Mouse (Mus musculus) heart, embryonic 15.5 days (tissue): Measurements from ENCODE around the gene Mymk. TPM values are rescaled to one million over a fixed set of nuclear protein-coding genes. Genes with fewer than 3 reads are reported as not detected.

ENCODE experiments used
- ATAC-seq: fragments of 200-750 bp; cut with Nextera tagmentation; replicated peaks from 2 replicates; pipeline ENCODE4 v1.8.0; 2017; ENCODE audit warnings: low read depth, moderate TSS enrichment; ENCODE audit not compliant: insufficient number of reproducible peaks, insufficient read depth, low FRiP score
- H3K27ac ChIP-seq: fragments of 300-500 bp; sonication (generic); 2 replicates; pipeline ENCODE4 v1.5.1; 2015; ENCODE audit warnings: mild to moderate bottlenecking, inconsistent platforms
- H3K27me3 ChIP-seq: fragments of 300-500 bp; sonication (generic); 2 replicates; pipeline ENCODE4 v1.6.1; 2015; ENCODE audit warnings: inconsistent platforms
- H3K36me3 ChIP-seq: fragments of 300-500 bp; sonication (generic); 2 replicates; pipeline ENCODE4 v1.6.1; 2015; ENCODE audit warnings: mild to moderate bottlenecking, inconsistent platforms
- H3K4me1 ChIP-seq: fragments of 300-500 bp; sonication (generic); replicated peaks from 2 replicates; pipeline ENCODE4 v1.6.1; 2015; ENCODE audit warnings: inconsistent platforms
- H3K4me2 ChIP-seq: fragments of 300-500 bp; sonication (generic); 2 replicates; pipeline ENCODE4 v1.6.1; 2015; ENCODE audit warnings: inconsistent platforms, mild to moderate bottlenecking, moderate library complexity
- H3K4me3 ChIP-seq: fragments of 300-500 bp; sonication (generic); 2 replicates; pipeline ENCODE4 v1.5.1; 2015; ENCODE audit warnings: mild to moderate bottlenecking, inconsistent platforms
- H3K9ac ChIP-seq: fragments of 300-500 bp; sonication (generic); 2 replicates; pipeline ENCODE4 v1.6.1; 2015; ENCODE audit warnings: mild to moderate bottlenecking, inconsistent platforms
- H3K9me3 ChIP-seq: fragments of 300-500 bp; sonication (generic); replicated peaks from 2 replicates; pipeline ENCODE4 v1.6.1; 2016; ENCODE audit warnings: inconsistent platforms
- WGBS: fragments of 180-500 bp; shearing (Covaris S2); methylation state at CpG from one replicate; pipeline ENCODE4 v1.1.7; 2015; ENCODE audit warnings: mixed read lengths; 5-methylcytosine and 5-hydroxymethylcytosine counted together
- polyA plus RNA-seq: library from polyadenylated mRNA; unstranded; fragments of >200 nt; fragmentation: Nextera tagmentation; extraction: Ambion mirVana; gene quantifications from 2 replicates; pipeline ENCODE4 v1.2.1, GENCODE M21; 2015

The Mymk gene
- polyA plus RNA-seq, 1 experiment from 2014 or later: 0.18 TPM

DNA sequence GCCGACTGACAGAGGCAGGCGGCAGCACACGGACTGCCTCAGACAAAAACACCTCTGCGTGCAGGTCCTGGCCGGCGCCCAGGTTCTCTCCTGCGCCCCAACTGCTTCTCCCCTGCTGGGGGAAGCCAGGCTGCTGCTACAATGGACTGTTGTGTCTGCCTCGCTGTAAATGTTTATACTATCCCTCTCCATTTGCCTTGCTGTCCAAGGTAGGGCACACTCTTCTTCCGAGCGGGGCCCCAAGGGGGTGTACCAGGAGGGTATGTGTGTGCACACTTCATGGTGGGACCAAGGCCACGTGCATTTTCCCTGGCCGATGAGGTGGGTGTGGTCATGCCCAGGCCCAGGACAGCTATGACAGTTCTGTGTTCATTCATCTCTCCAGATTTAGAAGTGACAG lies 13.2 kb downstream of the Mymk start:
- Histone ChIP-seq H3K27ac (no peak overlapping the region), H3K9me3 (no peaks in the 10 kb centered on the region), H3K9ac (no peak overlapping the region), H3K36me3 (no peaks in the 10 kb centered on the region), H3K27me3 (no peaks in the 10 kb centered on the region), H3K4me1 (peaks cover 30% of the 10 kb centered on the region), H3K4me2 (no peak overlapping the region), H3K4me3 (no peak overlapping the region)
- 42% methylated on average over 12 of the region's 12 CpGs for WGBS
- ATAC-seq: peak; percentile 34; the same call in 1 of the 2 replicates

DNA sequence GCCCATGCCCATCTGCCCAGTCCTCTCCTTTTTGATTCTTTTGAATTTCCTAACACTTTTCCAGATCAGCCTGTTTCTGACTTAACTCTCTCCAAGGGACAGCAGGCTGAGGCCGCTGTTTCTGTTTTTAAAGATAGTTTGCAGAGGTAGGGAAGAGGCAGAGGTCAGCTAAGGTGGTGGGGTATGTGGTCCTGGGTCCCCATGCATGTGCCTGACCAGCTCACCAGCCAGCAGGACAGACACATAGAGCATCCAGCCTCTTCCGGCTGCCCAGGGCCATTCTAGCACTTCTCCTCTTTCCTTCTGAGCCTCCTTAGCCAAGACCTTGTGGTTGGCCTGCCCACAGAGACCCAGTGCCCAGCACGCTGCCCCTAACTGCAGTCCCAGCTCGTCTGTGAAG lies 13.7 kb downstream of the Mymk start:
- peaks cover 30% of the 10 kb centered on the region for H3K4me1 ChIP-seq
- H3K9me3 ChIP-seq: no peaks in the 10 kb centered on the region
- ATAC-seq: no peak
- no peaks in the 10 kb centered on the region for H3K27me3 ChIP-seq
- H3K4me2 ChIP-seq: no peak overlapping the region
- H3K27ac ChIP-seq: no peak overlapping the region
- no peak overlapping the region for H3K9ac ChIP-seq
- no peaks in the 10 kb centered on the region for H3K36me3 ChIP-seq
- no peak overlapping the region for H3K4me3 ChIP-seq
- 61% methylated on average over 4 of the region's 4 CpGs for WGBS

DNA sequence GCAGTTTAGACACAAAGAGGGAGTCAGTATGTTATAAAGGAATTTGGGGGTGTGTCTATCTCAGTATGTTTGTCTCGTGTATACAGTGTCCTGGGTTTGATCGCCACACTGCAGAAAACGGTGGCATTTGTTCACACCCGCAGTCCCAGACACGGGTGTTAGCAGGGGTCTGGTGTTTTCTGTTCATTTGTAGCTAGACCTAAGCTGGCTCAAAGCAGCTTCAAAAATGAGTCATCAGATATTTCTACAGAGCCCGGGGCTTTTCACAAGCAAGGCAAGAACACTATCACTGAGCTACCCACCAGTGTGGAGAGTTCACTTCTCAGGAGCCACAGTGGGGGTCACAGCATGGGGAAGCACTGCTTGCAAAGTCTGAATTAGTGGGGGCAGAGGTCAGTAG lies 22.6 kb downstream of the Mymk start:
- Histone ChIP-seq H3K27ac (no peak overlapping the region), H3K27me3 (no peaks in the 10 kb centered on the region), H3K36me3 (no peaks in the 10 kb centered on the region), H3K9ac (no peak overlapping the region), H3K4me1 (no peaks in the 10 kb centered on the region), H3K4me3 (no peak overlapping the region), H3K9me3 (no peaks in the 10 kb centered on the region), H3K4me2 (no peak overlapping the region)
- WGBS: 68% methylated on average over 6 of the region's 6 CpGs
- ATAC-seq: no peak

DNA sequence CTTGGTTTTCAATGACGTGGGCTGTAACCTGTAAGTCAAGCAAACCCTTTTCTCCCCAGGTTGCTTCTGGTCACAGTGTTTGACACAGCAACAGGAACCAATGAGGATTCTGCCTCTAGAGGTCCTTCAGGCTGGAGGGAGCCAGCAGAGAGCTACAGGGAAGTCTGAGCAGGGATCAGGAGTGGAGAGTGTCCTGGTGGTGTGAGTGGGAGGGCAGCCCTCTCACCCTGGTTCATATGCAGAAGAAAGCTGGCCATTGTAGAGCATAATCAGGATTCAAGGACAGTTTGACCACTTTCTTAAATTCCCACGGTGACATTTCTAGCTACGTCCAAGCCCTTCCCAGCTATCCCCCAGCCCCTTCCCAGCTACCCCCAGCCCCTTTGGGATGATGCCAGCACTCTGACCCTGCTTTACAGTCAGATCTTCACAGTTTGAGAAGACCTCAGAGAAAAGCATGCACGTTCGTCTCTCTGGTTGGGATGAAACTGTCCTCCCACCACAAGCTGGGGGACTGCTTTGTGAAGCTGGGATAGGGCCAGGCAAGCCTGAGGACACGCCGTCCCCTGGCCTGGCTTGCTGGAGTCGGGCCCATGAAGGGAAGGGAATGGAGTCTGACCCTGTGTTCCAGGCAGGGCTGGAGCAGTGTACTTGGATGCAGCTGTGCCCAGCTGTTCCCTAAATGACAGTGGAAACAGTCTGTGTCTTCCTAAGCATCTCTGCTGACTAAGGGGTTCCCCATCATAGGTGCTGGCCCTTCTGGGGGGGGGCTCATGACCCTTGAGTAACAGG lies 25.8 kb downstream of the Mymk start:
- H3K4me3 ChIP-seq: no peak overlapping the region
- no peak overlapping the region for H3K27ac ChIP-seq
- H3K9ac ChIP-seq: no peak overlapping the region
- H3K36me3 ChIP-seq: no peaks in the 10 kb centered on the region
- 57% methylated on average over 8 of the region's 8 CpGs for WGBS
- no peaks in the 10 kb centered on the region for H3K9me3 ChIP-seq
- no peaks in the 10 kb centered on the region for H3K27me3 ChIP-seq
- no peak for ATAC-seq
- peaks cover 10% of the 10 kb centered on the region for H3K4me1 ChIP-seq
- no peak overlapping the region for H3K4me2 ChIP-seq

DNA sequence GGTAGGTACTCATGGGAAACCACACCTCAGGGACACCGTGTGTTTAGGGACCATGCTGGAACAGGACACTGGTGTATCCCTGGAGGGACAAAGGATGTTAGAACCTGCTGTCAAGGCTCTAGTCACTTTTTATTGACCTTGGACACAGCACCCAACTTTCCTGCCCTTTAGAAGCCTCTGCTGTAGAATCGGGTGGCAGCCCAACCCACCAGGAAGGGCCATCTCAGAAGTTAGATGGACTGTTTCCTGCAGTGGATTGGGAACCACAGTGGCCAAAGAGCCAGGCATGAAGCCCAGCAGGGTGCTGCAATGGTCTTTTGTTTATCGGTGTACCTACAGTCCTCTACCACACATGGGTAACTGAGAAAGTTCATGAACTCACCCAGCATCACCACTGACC lies 27.3 kb downstream of the Mymk start:
- no peak for ATAC-seq
- WGBS: 74% methylated on average over 3 of the region's 3 CpGs

DNA sequence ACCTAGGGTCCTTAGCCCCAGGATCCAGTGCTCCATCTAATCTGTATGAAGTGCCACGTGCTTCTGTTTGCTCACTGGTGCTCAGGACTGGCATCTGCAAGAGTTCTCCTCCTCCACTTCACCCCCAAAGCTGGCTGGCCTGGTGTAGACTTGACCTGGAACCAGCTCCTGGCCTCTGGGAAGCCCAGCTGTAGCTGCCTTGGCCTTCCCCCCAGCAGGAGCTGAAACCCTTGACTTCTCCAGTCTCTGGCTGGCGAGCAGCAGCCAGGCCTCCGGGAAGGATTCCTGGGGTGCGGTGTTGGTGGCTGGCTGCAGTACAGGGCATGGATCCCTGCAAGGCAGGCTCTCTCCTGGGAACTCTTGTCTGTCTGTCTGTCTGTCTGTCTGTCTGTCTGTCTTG lies 27.8 kb downstream of the Mymk start:
- H3K4me1 ChIP-seq: peaks cover 12% of the 10 kb centered on the region
- H3K9me3 ChIP-seq: no peaks in the 10 kb centered on the region
- 73% methylated on average over 4 of the region's 4 CpGs for WGBS
- no peak overlapping the region for H3K27ac ChIP-seq
- no peak overlapping the region for H3K4me2 ChIP-seq
- H3K27me3 ChIP-seq: no peaks in the 10 kb centered on the region
- no peak overlapping the region for H3K4me3 ChIP-seq
- H3K36me3 ChIP-seq: no peaks in the 10 kb centered on the region
- H3K9ac ChIP-seq: no peak overlapping the region
- ATAC-seq: no peak

More for the DNA sequence above, 27.3 kb downstream of the Mymk start:
- H3K27ac ChIP-seq: no peak overlapping the region
- no peaks in the 10 kb centered on the region for H3K9me3 ChIP-seq
- H3K4me2 ChIP-seq: no peak overlapping the region
- H3K36me3 ChIP-seq: no peaks in the 10 kb centered on the region
- H3K9ac ChIP-seq: no peak overlapping the region
- H3K4me1 ChIP-seq: peaks cover 12% of the 10 kb centered on the region
- H3K4me3 ChIP-seq: no peak overlapping the region
- H3K27me3 ChIP-seq: no peaks in the 10 kb centered on the region

DNA sequence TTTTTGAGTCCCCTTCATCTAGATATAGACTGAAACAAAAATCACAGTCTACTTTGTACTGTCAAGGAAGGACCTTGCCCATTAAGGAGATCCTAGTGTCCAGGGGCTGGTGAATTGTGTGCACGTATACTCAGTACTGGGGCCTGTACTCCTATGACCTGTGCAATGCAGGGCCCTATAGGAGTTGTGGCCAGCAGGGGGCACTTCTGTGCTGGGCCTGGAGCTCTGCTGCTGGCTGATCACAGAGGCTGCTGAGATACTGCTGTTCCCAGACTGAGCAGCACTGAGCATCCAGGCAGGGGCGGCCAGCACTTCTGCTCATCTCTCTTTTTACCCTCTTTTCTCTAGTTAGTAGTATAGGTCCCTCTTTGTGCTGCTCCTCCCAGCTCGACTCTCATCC lies 28.5 kb downstream of the Mymk start:
- no peaks in the 10 kb centered on the region for H3K27me3 ChIP-seq
- no peak overlapping the region for H3K9ac ChIP-seq
- H3K4me3 ChIP-seq: no peak overlapping the region
- peaks cover 12% of the 10 kb centered on the region for H3K4me1 ChIP-seq
- no peak overlapping the region for H3K27ac ChIP-seq
- no peak overlapping the region for H3K4me2 ChIP-seq
- no peaks in the 10 kb centered on the region for H3K9me3 ChIP-seq
- 30% methylated on average over 3 of the region's 3 CpGs for WGBS
- no peaks in the 10 kb centered on the region for H3K36me3 ChIP-seq
- peak; percentile 74; the same call in 1 of the 2 replicates for ATAC-seq

DNA sequence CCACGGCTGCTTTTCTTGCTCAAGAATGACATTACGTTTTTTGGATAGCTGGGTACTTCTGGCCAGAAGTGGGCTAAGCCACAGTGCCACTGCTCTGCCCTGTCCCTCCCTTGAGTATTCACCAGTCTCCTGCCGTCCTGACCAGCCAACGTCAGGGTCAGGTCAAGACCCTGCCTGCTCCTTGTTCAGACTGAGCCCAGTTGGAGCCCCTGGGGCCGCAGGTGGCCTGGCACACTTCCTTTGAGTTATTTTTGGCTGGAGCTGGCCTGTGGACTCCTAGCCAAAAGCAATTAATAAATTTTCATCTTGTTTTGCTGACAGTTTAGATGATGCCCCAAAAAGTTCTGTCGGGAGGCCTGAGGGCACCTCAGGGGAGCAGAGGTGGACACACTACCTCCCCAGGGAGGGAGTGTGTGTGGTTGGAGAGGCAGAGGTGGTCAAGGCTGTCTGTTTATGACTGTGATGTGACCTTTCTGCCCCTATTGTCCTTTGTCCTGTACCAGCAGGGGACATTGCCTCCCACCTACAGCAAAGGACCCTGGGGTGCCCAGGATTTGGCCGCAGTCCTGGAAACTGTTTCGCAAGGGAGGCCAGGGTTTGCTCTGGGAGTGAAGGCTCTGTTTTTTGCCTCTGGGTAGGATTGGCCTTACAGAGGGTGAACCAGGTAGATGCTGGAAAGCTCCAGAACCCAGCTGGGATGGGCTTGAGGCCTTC lies 29.7 kb downstream of the Mymk start:
- Histone ChIP-seq H3K4me2 (no peak overlapping the region), H3K27ac (no peak overlapping the region), H3K9ac (no peak overlapping the region), H3K9me3 (no peaks in the 10 kb centered on the region), H3K4me3 (no peak overlapping the region), H3K27me3 (no peaks in the 10 kb centered on the region), H3K36me3 (no peaks in the 10 kb centered on the region), H3K4me1 (peaks cover 12% of the 10 kb centered on the region)
- 64% methylated on average over 8 of the region's 8 CpGs for WGBS
- ATAC-seq: no peak

DNA sequence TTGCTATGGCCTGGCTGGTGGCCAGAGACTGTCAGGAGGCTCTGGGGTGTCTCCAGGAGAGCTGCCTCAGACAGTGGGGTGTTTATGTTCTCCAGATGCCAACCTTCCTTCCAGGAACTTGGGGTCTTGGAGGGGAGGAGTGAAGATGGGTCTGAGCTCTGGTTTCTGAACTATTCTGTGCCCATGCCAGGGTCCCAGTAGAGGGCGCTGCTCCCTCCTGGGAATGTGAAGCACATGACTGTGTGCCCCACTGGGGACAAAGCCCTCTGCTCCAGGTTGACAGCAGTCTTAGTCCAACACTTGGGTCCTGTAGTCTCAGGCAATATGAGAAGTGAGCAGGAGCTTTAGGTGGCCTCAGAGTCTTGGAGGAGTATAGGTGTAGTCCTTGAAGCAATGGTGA lies 32.7 kb downstream of the Mymk start:
- Histone ChIP-seq H3K9me3 (no peaks in the 10 kb centered on the region), H3K27me3 (no peaks in the 10 kb centered on the region; the same call in 1 of the 2 replicates), H3K4me1 (peaks cover 12% of the 10 kb centered on the region), H3K36me3 (no peaks in the 10 kb centered on the region), H3K9ac (no peak overlapping the region), H3K4me2 (no peak overlapping the region), H3K4me3 (no peak overlapping the region), H3K27ac (no peak overlapping the region)
- 4% methylated on average over 1 of the region's 1 CpGs for WGBS
- no peak for ATAC-seq

DNA sequence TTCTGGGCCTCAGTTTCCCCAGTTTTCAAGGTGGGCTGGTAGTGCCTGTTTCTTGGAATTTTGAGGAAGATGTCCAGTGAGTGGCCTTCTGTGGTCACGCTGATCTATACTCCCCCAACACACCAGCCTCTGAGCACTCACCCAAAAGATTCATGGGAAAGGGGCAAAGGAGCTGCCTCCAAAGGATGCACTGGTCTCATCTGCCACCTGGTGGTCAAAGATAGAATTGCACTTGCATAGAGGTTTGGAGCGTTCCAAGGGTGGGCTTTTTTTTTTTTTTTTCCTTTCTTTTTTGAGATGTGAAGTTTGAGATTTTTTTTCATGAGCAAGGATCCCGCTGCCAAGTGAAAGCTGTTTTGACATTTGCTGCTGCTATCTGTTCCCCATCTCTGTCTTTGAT lies 33.4 kb downstream of the Mymk start:
- Histone ChIP-seq H3K9ac (no peak overlapping the region), H3K4me2 (no peak overlapping the region), H3K9me3 (no peaks in the 10 kb centered on the region), H3K27me3 (no peaks in the 10 kb centered on the region; the same call in 1 of the 2 replicates), H3K4me3 (no peak overlapping the region), H3K4me1 (peaks cover 12% of the 10 kb centered on the region), H3K36me3 (no peaks in the 10 kb centered on the region), H3K27ac (no peak overlapping the region)
- ATAC-seq: no peak
- 1% methylated on average over 3 of the region's 3 CpGs for WGBS

DNA sequence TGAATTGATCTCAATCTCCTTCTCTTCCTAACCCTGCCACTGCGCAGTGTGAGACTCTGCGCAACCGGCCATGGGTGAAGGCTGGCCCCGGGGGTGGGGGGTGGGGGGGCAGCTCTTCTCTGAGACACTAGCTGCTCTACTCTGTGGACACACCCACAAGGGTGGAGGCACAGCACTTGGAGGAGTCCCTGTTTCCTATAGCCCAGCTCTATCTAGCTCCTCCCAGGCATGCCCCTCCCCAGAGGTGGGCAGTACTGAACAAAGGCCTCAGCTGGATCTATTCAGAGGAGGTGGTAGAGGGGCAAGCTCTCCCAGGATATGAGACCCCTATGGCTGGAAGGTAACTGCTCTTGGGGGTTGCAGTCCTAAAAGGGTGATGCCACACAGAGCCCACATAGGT lies 35.0 kb downstream of the Mymk start:
- 56% methylated on average over 4 of the region's 4 CpGs for WGBS
- no peak for ATAC-seq
- no peak overlapping the region for H3K9ac ChIP-seq
- no peaks in the 10 kb centered on the region for H3K9me3 ChIP-seq
- no peak overlapping the region for H3K4me2 ChIP-seq
- no peaks in the 10 kb centered on the region; the same call in 1 of the 2 replicates for H3K27me3 ChIP-seq
- no peak overlapping the region for H3K27ac ChIP-seq
- no peaks in the 10 kb centered on the region for H3K36me3 ChIP-seq
- H3K4me3 ChIP-seq: no peak overlapping the region
- H3K4me1 ChIP-seq: 0 out of 2 replicates have a peak, but pooled peaks cover 3% of the 10 kb centered on the region
